Mouse (Mus musculus) myocyte (in vitro differentiated cells): ENCODE measurements around the gene Sppl2b.

Experiments used
- POLR2A ChIP-seq: IDR thresholded peaks from one replicate; pipeline ENCODE4 v1.6.1; 2011; ENCODE audit warnings: low read depth, mild to moderate bottlenecking, control low read depth, moderate library complexity; ENCODE audit not compliant: insufficient read length
- POLR2AphosphoS2 ChIP-seq: IDR thresholded peaks from one replicate; pipeline ENCODE4 v1.6.1; 2011; ENCODE audit warnings: low read depth, control low read depth; ENCODE audit not compliant: insufficient read length
- TCF3 ChIP-seq: IDR thresholded peaks from one replicate; pipeline ENCODE4 v1.6.1; 2011; ENCODE audit warnings: low read depth, control low read depth; ENCODE audit not compliant: insufficient read length
- USF1 ChIP-seq: IDR thresholded peaks from one replicate; pipeline ENCODE4 v1.6.1; 2011; ENCODE audit warnings: low read depth, mild to moderate bottlenecking, control low read depth, moderate library complexity

DNA sequence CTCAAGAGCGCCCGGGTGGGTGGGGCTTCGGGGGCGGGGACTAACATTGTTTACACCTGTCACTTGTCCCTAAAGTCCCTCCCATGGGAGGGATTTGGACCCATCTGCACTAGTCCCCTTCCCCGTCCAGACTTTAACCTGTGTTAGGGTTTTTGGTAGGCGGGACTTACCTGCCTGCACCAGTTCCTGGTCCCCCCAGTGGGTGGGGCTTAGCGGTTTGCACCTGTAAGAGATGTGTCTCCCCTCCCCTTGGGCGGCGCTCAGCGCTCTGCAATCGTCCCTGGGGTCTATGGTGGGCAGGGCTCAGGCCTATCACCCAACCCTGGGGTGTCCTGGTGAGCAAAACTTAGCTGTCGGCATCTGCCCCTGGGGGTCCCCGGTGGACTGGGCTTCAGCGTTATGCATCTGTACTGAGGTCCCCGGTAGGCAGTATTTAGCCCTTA, 62.3 kb downstream of the Sppl2b start:
- no peak for TF ChIP-seq POLR2A
- no peak for TF ChIP-seq POLR2AphosphoS2
- TF ChIP-seq USF1, result no peak
- TF ChIP-seq TCF3, result no peak
